Mouse (Mus musculus): ENCODE results near the gene Calr. TPM values are rescaled to one million over a fixed set of nuclear protein-coding genes. Genes with fewer than 3 reads are reported as not detected.
A peak's percentile ranks its signal among the peaks of the same experiment; 100 is the strongest.

Gene Calr
- polyA plus RNA-seq, 1 experiment from 2014 or later, result 1,180 TPM

DNA sequence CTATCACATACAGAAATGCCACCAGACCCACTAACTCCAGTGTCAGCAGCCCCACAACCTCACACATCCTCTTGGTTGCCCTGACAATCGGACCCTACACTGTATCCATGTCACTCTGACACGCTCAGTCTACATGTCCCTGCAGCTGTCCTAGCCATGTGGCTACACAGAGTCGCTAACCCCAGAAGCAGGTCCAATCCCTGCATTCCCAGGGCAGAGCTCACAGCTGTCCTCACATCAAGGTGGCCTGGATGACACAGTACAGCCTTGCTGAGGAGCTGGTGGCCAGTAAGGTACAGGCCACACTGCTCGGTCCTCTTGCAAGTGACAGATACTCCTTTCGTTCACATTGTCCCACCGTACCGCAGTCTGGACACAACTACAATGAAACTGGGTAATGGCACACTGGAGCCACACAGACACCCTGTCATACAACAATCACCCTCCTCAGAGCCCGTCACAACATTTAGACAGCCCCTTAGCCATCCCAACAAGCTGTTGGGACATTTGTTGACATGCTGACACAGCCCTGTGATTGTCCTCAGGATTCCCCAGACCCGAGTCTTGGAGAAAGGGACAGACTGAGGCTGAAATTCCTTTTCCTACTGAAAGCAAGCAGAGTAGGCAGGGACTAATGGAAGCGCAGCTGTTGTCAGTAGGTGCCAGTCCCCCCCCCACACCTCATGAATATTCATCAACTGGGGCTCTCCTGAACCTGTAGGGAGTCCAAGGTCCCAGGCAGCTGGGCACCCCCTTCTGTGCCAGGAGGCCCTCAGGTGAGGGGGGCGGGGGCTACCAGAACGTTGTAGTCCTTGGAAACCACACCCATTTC, 37.4 kb downstream of the Calr start:
- H3K9ac ChIP-seq (replicated peaks; ENCODE audit: low read length), result no peak overlapping the region
- ATAC-seq (ENCODE audit: low FRiP score, low TSS enrichment), result no peak

DNA sequence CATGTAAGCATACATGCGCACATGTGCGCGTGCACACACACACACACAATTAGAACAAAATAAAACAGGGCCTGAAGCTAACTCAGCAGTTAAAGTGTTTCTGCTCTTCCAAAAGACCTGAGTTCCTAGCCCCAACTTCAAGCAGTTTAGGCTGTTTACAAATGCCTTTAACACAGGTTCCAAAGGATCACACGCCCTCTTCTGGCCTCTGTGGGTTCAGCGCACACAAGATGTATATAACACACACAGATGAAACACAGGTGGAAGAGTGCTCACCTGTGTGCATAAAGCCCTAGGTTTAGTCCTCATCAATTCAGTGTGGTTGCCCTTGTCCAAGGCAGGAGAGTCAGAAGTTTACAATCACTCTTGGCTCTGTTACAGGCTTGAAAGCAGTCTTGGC, 40.7 kb downstream of the Calr start:
- ATAC-seq (ENCODE audit: low FRiP score, low TSS enrichment), result no peak
- peaks cover 6% of the 10 kb centered on the region for H3K9me3 ChIP-seq (ENCODE audit: low read length)
- H3K9ac ChIP-seq (replicated peaks; ENCODE audit: low read length), result no peak overlapping the region
- H3K27me3 ChIP-seq (ENCODE audit: insufficient read depth, low read length), result peaks cover 79% of the 10 kb centered on the region
- 98% methylated on average over 5 of the region's 5 CpGs for WGBS
- H3K4me1 ChIP-seq (ENCODE audit: insufficient read depth, low read length), result peaks cover 5% of the 10 kb centered on the region; the same call in 1 of the 2 replicates
- H3K27ac ChIP-seq (ENCODE audit: low read length), result no peak overlapping the region
- no peak overlapping the region for H3K4me3 ChIP-seq (ENCODE audit: low read length)
- H3K36me3 ChIP-seq (ENCODE audit: insufficient read depth, low read length), result no peaks in the 10 kb centered on the region
- H3K4me2 ChIP-seq (replicated peaks; ENCODE audit: low read depth, low read length), result no peak overlapping the region

More for the DNA sequence above, 37.4 kb downstream of the Calr start:
- H3K4me2 ChIP-seq (replicated peaks; ENCODE audit: low read depth, low read length), result no peak overlapping the region
- WGBS, result 67% methylated on average over 12 of the region's 12 CpGs
- H3K9me3 ChIP-seq (ENCODE audit: low read length), result peaks cover 6% of the 10 kb centered on the region
- H3K4me3 ChIP-seq (ENCODE audit: low read length), result no peak overlapping the region
- H3K36me3 ChIP-seq (ENCODE audit: insufficient read depth, low read length), result no peaks in the 10 kb centered on the region
- no peak overlapping the region for H3K27ac ChIP-seq (ENCODE audit: low read length)
- H3K27me3 ChIP-seq (ENCODE audit: insufficient read depth, low read length), result peaks cover 72% of the 10 kb centered on the region
- peaks cover 9% of the 10 kb centered on the region; the same call in 1 of the 2 replicates for H3K4me1 ChIP-seq (ENCODE audit: insufficient read depth, low read length)

DNA sequence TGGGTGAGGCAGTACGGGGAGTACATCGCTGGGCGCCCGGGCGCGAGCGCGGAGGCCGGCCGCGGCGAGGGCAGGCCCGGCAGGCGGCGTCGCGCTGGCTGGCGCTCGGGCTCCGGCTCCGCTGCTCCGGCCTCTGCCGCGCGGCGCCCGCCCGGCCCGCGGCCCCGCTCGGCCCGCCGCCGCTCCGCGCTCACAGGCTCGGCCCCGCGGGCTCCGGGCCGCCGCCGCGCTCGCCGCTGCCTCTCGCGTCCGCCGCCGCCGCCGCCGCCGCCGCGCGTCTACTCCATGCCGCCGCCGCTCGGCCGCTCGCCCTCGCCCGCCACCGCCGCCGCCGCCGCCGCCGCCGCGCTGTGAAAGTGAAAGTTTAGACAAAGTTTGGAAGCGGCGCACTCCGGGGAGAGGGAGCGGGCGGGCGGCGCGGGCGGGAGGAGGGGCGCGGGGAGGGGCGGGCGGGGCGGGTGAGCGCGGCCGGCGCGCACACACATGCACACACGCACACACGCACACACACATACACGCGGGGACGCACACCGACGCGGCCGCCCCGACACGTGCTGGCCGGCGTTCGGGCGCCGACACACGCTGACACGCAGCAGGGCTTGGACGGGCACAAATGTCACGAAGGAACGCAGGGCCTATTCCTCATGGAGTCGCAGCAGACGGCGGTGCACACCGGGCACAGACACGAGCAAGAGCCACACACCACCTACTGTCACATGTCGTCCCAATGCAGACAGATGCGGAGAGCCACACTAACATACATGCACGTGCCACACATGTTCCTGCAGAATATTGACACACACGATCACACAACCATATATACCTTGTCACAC, 46.5 kb downstream of the Calr start, which contains the start of gene Nfix:
Nfix (minus strand) TSS at position 346 of the 833 bp plus-strand sequence.
- peak; percentile 52; the same call in 1 of the 2 replicates for ATAC-seq (ENCODE audit: low FRiP score, low TSS enrichment)
- H3K4me3 ChIP-seq (ENCODE audit: low read length), result peak within 1 kb of the TSS; percentile 73
- H3K27ac ChIP-seq (ENCODE audit: low read length), result peak within 1 kb of the TSS; percentile 47
- H3K36me3 ChIP-seq (ENCODE audit: insufficient read depth, low read length), result no peaks in the 10 kb centered on the region
- peak within 1 kb of the TSS; percentile 87 for H3K9ac ChIP-seq (replicated peaks; ENCODE audit: low read length)
- H3K9me3 ChIP-seq (ENCODE audit: low read length), result no peaks in the 10 kb centered on the region
- peaks cover 84% of the 10 kb centered on the region for H3K27me3 ChIP-seq (ENCODE audit: insufficient read depth, low read length)
- H3K4me2 ChIP-seq (replicated peaks; ENCODE audit: low read depth, low read length), result peak within 1 kb of the TSS; percentile 96
- H3K4me1 ChIP-seq (ENCODE audit: insufficient read depth, low read length), result no peaks in the 10 kb centered on the region
- WGBS, result 2% methylated on average over 42 of the region's 125 CpGs

DNA sequence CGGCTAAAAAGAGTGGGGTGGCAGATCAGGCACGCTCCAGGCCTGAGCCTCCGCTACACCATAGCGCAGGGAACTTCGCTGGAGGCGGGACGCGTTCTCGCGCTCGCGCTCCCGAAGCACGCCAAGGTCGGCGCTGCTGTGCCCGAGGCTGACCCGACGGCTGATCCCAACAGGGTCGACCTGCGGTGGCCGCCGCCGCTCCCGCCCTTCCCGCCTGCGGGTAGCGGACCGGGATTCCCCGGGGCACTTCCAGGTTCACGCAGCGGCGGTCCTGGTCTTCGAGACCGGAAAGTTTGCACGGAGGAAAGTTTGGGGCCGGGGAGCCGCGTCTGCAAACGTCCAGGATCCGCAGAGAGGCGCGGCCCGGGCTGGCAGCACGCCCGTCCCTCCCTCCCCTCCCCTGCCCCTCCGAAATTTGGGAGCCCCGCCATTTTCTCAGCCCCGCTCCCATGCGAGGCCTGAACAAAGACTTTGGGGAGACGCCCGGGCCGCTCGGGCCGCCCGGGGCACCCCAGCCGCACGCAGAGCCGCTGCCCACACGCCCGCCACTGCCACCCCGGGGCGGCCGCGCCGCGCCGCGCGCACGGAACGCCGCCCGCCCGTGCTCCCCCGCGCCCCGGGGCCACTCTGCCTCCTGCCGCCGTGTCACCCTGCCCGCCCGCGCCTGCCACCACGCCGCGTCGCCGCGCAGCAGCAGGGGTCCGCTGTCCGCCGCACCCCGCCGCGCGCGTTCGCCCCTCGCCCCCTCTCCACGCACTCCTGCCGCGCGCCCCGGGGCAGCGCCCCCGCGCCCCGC, 47.4 kb downstream of the Calr start:
- ATAC-seq (ENCODE audit: low FRiP score, low TSS enrichment), result peak; percentile 14; the same call in 1 of the 2 replicates
- WGBS, result under 1% methylated on average over 92 of the region's 108 CpGs
- Histone ChIP-seq H3K36me3 (ENCODE audit: insufficient read depth, low read length) (no peaks in the 10 kb centered on the region), H3K27ac (ENCODE audit: low read length) (peak overlapping the region; percentile 47), H3K27me3 (ENCODE audit: insufficient read depth, low read length) (peaks cover 80% of the 10 kb centered on the region), H3K4me2 (replicated peaks; ENCODE audit: low read depth, low read length) (peak overlapping the region; percentile 96), H3K9me3 (ENCODE audit: low read length) (no peaks in the 10 kb centered on the region), H3K9ac (replicated peaks; ENCODE audit: low read length) (peak overlapping the region; percentile 87), H3K4me1 (ENCODE audit: insufficient read depth, low read length) (0 out of 2 replicates have a peak, but pooled peaks cover 3% of the 10 kb centered on the region), H3K4me3 (ENCODE audit: low read length) (peak overlapping the region; percentile 73)

- H3K27ac ChIP-seq (ENCODE audit: low read length), result no peak overlapping the region
- peaks cover 9% of the 10 kb centered on the region; the same call in 1 of the 2 replicates for H3K4me1 ChIP-seq (ENCODE audit: insufficient read depth, low read length)
- H3K4me3 ChIP-seq (ENCODE audit: low read length), result peak overlapping the region; percentile 73
- peak overlapping the region; percentile 87 for H3K9ac ChIP-seq (replicated peaks; ENCODE audit: low read length)
- H3K27me3 ChIP-seq (ENCODE audit: insufficient read depth, low read length), result peaks cover 81% of the 10 kb centered on the region
- no peaks in the 10 kb centered on the region for H3K9me3 ChIP-seq (ENCODE audit: low read length)
- H3K4me2 ChIP-seq (replicated peaks; ENCODE audit: low read depth, low read length), result peak overlapping the region; percentile 96
- ATAC-seq (ENCODE audit: low FRiP score, low TSS enrichment), result no peak
- H3K36me3 ChIP-seq (ENCODE audit: insufficient read depth, low read length), result no peaks in the 10 kb centered on the region
- 51% methylated on average over 10 of the region's 10 CpGs for WGBS
These were observed 48.1 kb downstream of the Calr start for GRCm38 (mm10) chr8:84798446-84799135.

- whole genome bisulfite sequencing, result 78% methylated on average over 6 of the region's 6 CpGs
- Histone ChIP-seq H3K36me3 (ENCODE audit: insufficient read depth, low read length) (no peaks in the 10 kb centered on the region), H3K4me1 (ENCODE audit: insufficient read depth, low read length) (peaks cover 9% of the 10 kb centered on the region; the same call in 1 of the 2 replicates), H3K9ac (replicated peaks; ENCODE audit: low read length) (no peak overlapping the region), H3K27ac (ENCODE audit: low read length) (no peak overlapping the region), H3K27me3 (ENCODE audit: insufficient read depth, low read length) (peaks cover 81% of the 10 kb centered on the region), H3K4me2 (replicated peaks; ENCODE audit: low read depth, low read length) (no peak overlapping the region), H3K4me3 (ENCODE audit: low read length) (no peak overlapping the region), H3K9me3 (ENCODE audit: low read length) (no peaks in the 10 kb centered on the region)
- no peak for ATAC-seq (ENCODE audit: low FRiP score, low TSS enrichment)
These were observed 48.8 kb downstream of the Calr start for GRCm38 (mm10) chr8:84797971-84798370.

- no peak overlapping the region for H3K4me2 ChIP-seq (replicated peaks; ENCODE audit: low read depth, low read length)
- no peak overlapping the region for H3K27ac ChIP-seq (ENCODE audit: low read length)
- H3K36me3 ChIP-seq (ENCODE audit: insufficient read depth, low read length), result no peaks in the 10 kb centered on the region
- H3K9ac ChIP-seq (replicated peaks; ENCODE audit: low read length), result no peak overlapping the region
- H3K27me3 ChIP-seq (ENCODE audit: insufficient read depth, low read length), result peaks cover 82% of the 10 kb centered on the region
- no peaks in the 10 kb centered on the region for H3K9me3 ChIP-seq (ENCODE audit: low read length)
- WGBS, result 75% methylated on average over 15 of the region's 15 CpGs
- no peak overlapping the region for H3K4me3 ChIP-seq (ENCODE audit: low read length)
- ATAC-seq (ENCODE audit: low FRiP score, low TSS enrichment), result no peak
- H3K4me1 ChIP-seq (ENCODE audit: insufficient read depth, low read length), result peaks cover 9% of the 10 kb centered on the region; the same call in 1 of the 2 replicates
These were observed 49.4 kb downstream of the Calr start for GRCm38 (mm10) chr8:84797256-84797797.

GRCm38 (mm10) chr8:84794486-84794885, 52.2 kb downstream of the Calr start:
- Histone ChIP-seq H3K27me3 (ENCODE audit: insufficient read depth, low read length) (peaks cover 88% of the 10 kb centered on the region), H3K27ac (ENCODE audit: low read length) (no peak overlapping the region; the same call in 1 of the 2 replicates), H3K36me3 (ENCODE audit: insufficient read depth, low read length) (no peaks in the 10 kb centered on the region), H3K9ac (replicated peaks; ENCODE audit: low read length) (no peak overlapping the region), H3K9me3 (ENCODE audit: low read length) (no peaks in the 10 kb centered on the region), H3K4me1 (ENCODE audit: insufficient read depth, low read length) (peaks cover 9% of the 10 kb centered on the region; the same call in 1 of the 2 replicates), H3K4me2 (replicated peaks; ENCODE audit: low read depth, low read length) (no peak overlapping the region), H3K4me3 (ENCODE audit: low read length) (no peak overlapping the region)
- WGBS, result 52% methylated on average over 7 of the region's 7 CpGs
- ATAC-seq (ENCODE audit: low FRiP score, low TSS enrichment), result no peak
